Mouse (Mus musculus) thymus, adult 2 months (tissue): ENCODE results near the gene Rrp1.

Experiments used
- CTCF ChIP-seq: fragments of 200-500 bp; IDR thresholded peaks from 2 replicates; pipeline ENCODE4 v1.5.1; 2012; ENCODE audit warnings: mild to moderate bottlenecking, control low read depth, low read length, moderate library complexity, borderline replicate concordance; ENCODE audit not compliant: control insufficient read depth, poor library complexity, insufficient read depth; ENCODE audit errors: extremely low read depth
- POLR2A ChIP-seq: fragments of 200-500 bp; IDR thresholded peaks from 2 replicates; pipeline ENCODE4 v1.6.1; 2012; ENCODE audit warnings: mild to moderate bottlenecking, low read length, control low read depth, moderate library complexity; ENCODE audit not compliant: control insufficient read depth, poor library complexity, insufficient read depth; ENCODE audit errors: extremely low read depth

GRCm38 (mm10) chr10:78446195-78446594 lies 33.4 kb upstream of the Rrp1 start:
- TF ChIP-seq CTCF (no peak), POLR2A (no peak)
